Mouse (Mus musculus): Measurements from ENCODE around the gene Tmprss11d. TPM values are rescaled to one million over a fixed set of nuclear protein-coding genes. Genes with fewer than 3 reads are reported as not detected.

The Tmprss11d gene
- polyA plus RNA-seq (2012; rRNA removed), result not detected in 2 replicates

DNA sequence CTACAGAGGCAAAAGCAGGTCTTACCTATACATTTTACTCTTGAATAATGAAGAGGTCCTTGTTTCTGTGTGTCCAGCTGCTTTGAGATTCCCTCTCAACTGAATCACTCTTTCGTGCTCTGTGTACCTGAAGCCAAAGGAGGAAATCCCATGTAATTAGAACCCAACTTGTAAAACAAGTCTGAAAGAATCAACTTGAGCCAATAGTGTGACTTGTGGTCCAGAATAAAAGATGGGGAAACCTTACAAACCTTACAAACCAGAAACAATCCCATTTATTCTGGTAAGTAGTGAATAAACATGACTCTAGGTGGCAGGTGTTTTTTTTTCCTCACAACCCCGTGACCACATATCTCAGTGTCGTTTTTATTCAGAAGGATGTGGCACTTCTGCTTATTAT is at the start of gene Tmprss11d:
Gene Tmprss11d (minus strand): TSS at position 101 of the 400 bp plus-strand sequence.
- no peaks in the 10 kb centered on the region for H3K36me3 ChIP-seq (ENCODE audit: control insufficient read depth, insufficient read depth, low read length)
- no peak within 1 kb of the TSS for H3K27ac ChIP-seq (ENCODE audit: insufficient read depth, low read depth, low read length)
- WGBS, result 48% methylated on average over 3 of the region's 3 CpGs
- TF ChIP-seq CTCF (IDR thresholded peaks at IDR 0.05; ENCODE audit: extremely low read depth, insufficient read length, insufficient replicate concordance, low read depth, low read length) (no peak), POLR2A (IDR thresholded peaks at IDR 0.05; ENCODE audit: low read depth, low read length) (no peak)
- no peak within 1 kb of the TSS for H3K4me3 ChIP-seq (ENCODE audit: low read depth, low read length)
- no peaks in the 10 kb centered on the region for H3K27me3 ChIP-seq (ENCODE audit: control insufficient read depth, insufficient read depth, low read length)
- no peaks in the 10 kb centered on the region for H3K4me1 ChIP-seq (ENCODE audit: control insufficient read depth, insufficient read depth, insufficient read length, low read length)

DNA sequence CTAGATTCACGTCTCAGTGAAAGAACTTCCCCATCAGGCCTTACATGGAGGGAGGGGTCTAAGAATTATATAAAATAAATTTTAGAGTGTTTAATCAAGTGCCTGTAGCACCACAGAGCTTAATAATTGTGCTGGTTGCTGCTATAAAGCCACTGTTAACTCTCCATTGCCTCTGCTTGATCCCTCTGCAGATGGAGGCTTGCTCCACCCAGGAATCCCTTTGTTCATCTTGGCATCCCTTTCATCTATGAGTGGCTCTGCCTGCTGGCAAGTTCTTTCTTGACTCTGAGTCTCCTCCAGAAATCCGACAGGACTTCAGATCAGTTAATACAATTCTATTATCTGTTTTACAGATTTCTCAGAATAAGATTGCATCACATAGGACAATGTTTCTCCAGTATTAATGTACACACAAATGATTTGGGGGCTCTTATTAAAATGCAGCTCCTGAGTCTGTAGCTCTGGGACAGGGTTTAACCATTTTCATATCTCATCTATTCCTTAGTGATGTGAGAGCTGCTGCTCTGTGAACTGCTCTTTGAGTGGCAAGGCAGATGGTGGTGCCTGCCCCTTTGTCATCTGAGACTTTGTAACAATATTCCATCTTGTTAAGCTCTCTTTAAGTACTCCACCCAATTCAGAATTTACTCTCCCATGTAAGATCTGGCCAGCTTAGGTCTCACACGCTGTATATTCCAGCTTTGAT is 48.3 kb upstream of the Tmprss11d start:
- Histone ChIP-seq H3K36me3 (ENCODE audit: control insufficient read depth, insufficient read depth, low read length) (no peaks in the 10 kb centered on the region), H3K4me3 (ENCODE audit: low read depth, low read length) (no peak overlapping the region), H3K27me3 (ENCODE audit: control insufficient read depth, insufficient read depth, low read length) (no peaks in the 10 kb centered on the region), H3K4me1 (ENCODE audit: control insufficient read depth, insufficient read depth, insufficient read length, low read length) (no peaks in the 10 kb centered on the region), H3K27ac (ENCODE audit: insufficient read depth, low read depth, low read length) (no peak overlapping the region)
- TF ChIP-seq CTCF (IDR thresholded peaks at IDR 0.05; ENCODE audit: extremely low read depth, insufficient read length, insufficient replicate concordance, low read depth, low read length), result no peak
- no peak for TF ChIP-seq POLR2A (IDR thresholded peaks at IDR 0.05; ENCODE audit: low read depth, low read length)
- WGBS, result 52% methylated on average over 3 of the region's 3 CpGs

- TF ChIP-seq POLR2A (IDR thresholded peaks at IDR 0.05; ENCODE audit: low read depth, low read length), result no peak
- no peak for TF ChIP-seq CTCF (IDR thresholded peaks at IDR 0.05; ENCODE audit: extremely low read depth, insufficient read length, insufficient replicate concordance, low read depth, low read length)
- 27% methylated on average over 4 of the region's 4 CpGs for WGBS
- no peak overlapping the region for H3K27ac ChIP-seq (ENCODE audit: insufficient read depth, low read depth, low read length)
- H3K27me3 ChIP-seq (ENCODE audit: control insufficient read depth, insufficient read depth, low read length), result no peaks in the 10 kb centered on the region
- H3K36me3 ChIP-seq (ENCODE audit: control insufficient read depth, insufficient read depth, low read length), result no peaks in the 10 kb centered on the region
- no peak overlapping the region for H3K4me3 ChIP-seq (ENCODE audit: low read depth, low read length)
- no peaks in the 10 kb centered on the region for H3K4me1 ChIP-seq (ENCODE audit: control insufficient read depth, insufficient read depth, insufficient read length, low read length)
These were observed 46.3 kb upstream of the Tmprss11d start for GRCm38 (mm10) chr5:86419494-86419893.

GRCm38 (mm10) chr5:86414280-86414679 is 41.1 kb upstream of the Tmprss11d start:
- TF ChIP-seq POLR2A (IDR thresholded peaks at IDR 0.05; ENCODE audit: low read depth, low read length) (no peak), CTCF (IDR thresholded peaks at IDR 0.05; ENCODE audit: extremely low read depth, insufficient read length, insufficient replicate concordance, low read depth, low read length) (no peak)
- Histone ChIP-seq H3K4me1 (ENCODE audit: control insufficient read depth, insufficient read depth, insufficient read length, low read length) (no peaks in the 10 kb centered on the region), H3K27me3 (ENCODE audit: control insufficient read depth, insufficient read depth, low read length) (no peaks in the 10 kb centered on the region), H3K36me3 (ENCODE audit: control insufficient read depth, insufficient read depth, low read length) (no peaks in the 10 kb centered on the region), H3K4me3 (ENCODE audit: low read depth, low read length) (no peak overlapping the region), H3K27ac (ENCODE audit: insufficient read depth, low read depth, low read length) (no peak overlapping the region)
- WGBS, result 84% methylated on average over 7 of the region's 7 CpGs

GRCm38 (mm10) chr5:86410815-86411214 is 37.6 kb upstream of the Tmprss11d start:
- 19% methylated on average over 3 of the region's 3 CpGs for WGBS
- no peak for TF ChIP-seq CTCF (IDR thresholded peaks at IDR 0.05; ENCODE audit: extremely low read depth, insufficient read length, insufficient replicate concordance, low read depth, low read length)
- TF ChIP-seq POLR2A (IDR thresholded peaks at IDR 0.05; ENCODE audit: low read depth, low read length), result no peak
- Histone ChIP-seq H3K27me3 (ENCODE audit: control insufficient read depth, insufficient read depth, low read length) (no peaks in the 10 kb centered on the region), H3K4me1 (ENCODE audit: control insufficient read depth, insufficient read depth, insufficient read length, low read length) (no peaks in the 10 kb centered on the region), H3K4me3 (ENCODE audit: low read depth, low read length) (no peak overlapping the region), H3K36me3 (ENCODE audit: control insufficient read depth, insufficient read depth, low read length) (no peaks in the 10 kb centered on the region), H3K27ac (ENCODE audit: insufficient read depth, low read depth, low read length) (no peak overlapping the region)

GRCm38 (mm10) chr5:86407941-86408340 is 34.7 kb upstream of the Tmprss11d start:
- no peaks in the 10 kb centered on the region for H3K4me1 ChIP-seq (ENCODE audit: control insufficient read depth, insufficient read depth, insufficient read length, low read length)
- no peak overlapping the region for H3K4me3 ChIP-seq (ENCODE audit: low read depth, low read length)
- H3K27ac ChIP-seq (ENCODE audit: insufficient read depth, low read depth, low read length), result no peak overlapping the region
- TF ChIP-seq CTCF (IDR thresholded peaks at IDR 0.05; ENCODE audit: extremely low read depth, insufficient read length, insufficient replicate concordance, low read depth, low read length) (no peak), POLR2A (IDR thresholded peaks at IDR 0.05; ENCODE audit: low read depth, low read length) (no peak)
- H3K27me3 ChIP-seq (ENCODE audit: control insufficient read depth, insufficient read depth, low read length), result no peaks in the 10 kb centered on the region
- H3K36me3 ChIP-seq (ENCODE audit: control insufficient read depth, insufficient read depth, low read length), result no peaks in the 10 kb centered on the region
- 88% methylated on average over 2 of the region's 2 CpGs for WGBS

- TF ChIP-seq CTCF (IDR thresholded peaks at IDR 0.05; ENCODE audit: extremely low read depth, insufficient read length, insufficient replicate concordance, low read depth, low read length), result no peak
- no peak for TF ChIP-seq POLR2A (IDR thresholded peaks at IDR 0.05; ENCODE audit: low read depth, low read length)
- H3K4me3 ChIP-seq (ENCODE audit: low read depth, low read length), result no peak overlapping the region
- no peaks in the 10 kb centered on the region for H3K27me3 ChIP-seq (ENCODE audit: control insufficient read depth, insufficient read depth, low read length)
- WGBS, result 81% methylated on average over 3 of the region's 3 CpGs
- no peaks in the 10 kb centered on the region for H3K4me1 ChIP-seq (ENCODE audit: control insufficient read depth, insufficient read depth, insufficient read length, low read length)
- no peak overlapping the region for H3K27ac ChIP-seq (ENCODE audit: insufficient read depth, low read depth, low read length)
- no peaks in the 10 kb centered on the region for H3K36me3 ChIP-seq (ENCODE audit: control insufficient read depth, insufficient read depth, low read length)
These were observed 34.0 kb upstream of the Tmprss11d start for GRCm38 (mm10) chr5:86407191-86407590.

Measured in small intestine, adult 2 months (tissue).